Mouse (Mus musculus) lung, postnatal 10 days (tissue): ENCODE results near the gene Rmdn2.

Source experiments
- DNase-seq: peaks from one replicate; pipeline ENCODE4 v3.0.0; 2021

Rmdn2 gene

DNA sequence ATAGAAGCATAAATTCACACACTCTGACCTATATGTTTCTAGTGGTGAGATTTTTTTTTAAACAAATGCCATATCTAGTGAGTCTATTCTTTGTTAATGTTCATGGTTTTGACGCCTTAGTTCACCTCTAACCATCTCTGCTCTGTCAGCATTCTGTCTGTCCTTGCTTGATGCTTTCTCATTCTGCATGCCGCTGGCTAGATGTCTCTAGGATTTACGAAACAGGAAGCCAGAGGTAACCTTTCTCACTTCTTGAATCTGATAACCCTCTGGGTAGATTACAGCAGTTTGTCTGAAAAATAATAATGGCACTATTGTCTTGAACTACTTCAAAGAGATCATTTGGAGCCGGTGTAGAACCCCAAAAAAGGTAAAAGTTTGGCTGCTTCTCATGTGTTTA, 5.0 kb downstream of the Rmdn2 start:
- no peak for DNase-seq

DNA sequence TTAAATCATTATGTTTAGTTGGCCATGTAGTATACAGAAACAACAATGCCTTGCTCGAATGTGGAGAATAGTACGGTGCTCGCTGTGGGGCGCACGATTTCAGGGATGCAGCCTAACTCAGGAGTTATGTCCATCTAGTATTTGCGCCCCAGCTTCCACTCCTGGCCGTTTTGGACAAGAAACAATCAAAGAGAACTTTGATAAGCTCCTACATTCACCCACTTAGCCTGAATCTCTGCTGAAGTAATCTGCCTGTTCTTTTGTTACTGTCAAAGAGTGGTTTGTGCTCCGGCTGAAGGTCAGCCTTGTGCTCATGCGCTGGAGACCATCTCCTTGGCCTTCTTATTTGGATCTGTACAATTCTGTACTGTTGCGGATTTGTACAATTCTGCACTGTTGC, 6.8 kb downstream of the Rmdn2 start:
- DNase-seq: no peak

DNA sequence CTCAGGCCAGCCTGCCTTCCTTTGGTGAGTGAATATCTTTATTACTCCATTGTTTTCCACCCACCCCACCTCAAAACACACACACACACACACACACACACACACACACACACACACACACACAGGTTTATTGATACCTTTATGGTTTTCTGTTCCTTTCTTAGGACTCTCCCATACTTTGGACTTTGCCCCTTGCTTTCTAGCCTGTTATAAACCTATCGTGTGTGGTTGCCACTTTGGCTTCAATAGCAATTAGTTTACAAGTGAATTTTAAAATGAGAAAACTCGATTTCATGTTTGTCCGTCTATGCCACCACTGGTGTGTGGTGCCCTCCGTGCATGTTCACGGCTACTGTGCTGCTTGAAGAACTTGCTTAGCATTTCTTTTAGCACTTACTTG, 7.3 kb downstream of the Rmdn2 start:
- no peak for DNase-seq

DNA sequence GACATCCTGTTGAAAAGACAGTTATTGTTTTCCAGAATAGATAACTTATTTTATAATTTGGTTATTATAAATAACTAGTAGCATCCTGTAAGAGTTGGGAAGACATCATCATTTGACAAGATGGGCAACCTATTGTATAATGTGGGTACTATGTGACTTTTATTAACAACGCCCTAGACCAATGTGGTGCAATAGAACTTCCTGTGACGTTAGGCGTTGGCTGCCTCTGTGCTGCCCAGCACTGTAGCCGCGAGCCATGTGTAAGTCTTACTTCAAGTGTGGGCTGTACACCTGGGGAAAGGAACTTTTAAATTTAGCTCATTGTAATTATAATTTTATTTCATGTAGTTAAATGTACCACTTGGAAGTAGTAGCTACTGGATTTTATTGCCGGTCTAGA, 10.4 kb downstream of the Rmdn2 start:
- DNase-seq: no peak

DNA sequence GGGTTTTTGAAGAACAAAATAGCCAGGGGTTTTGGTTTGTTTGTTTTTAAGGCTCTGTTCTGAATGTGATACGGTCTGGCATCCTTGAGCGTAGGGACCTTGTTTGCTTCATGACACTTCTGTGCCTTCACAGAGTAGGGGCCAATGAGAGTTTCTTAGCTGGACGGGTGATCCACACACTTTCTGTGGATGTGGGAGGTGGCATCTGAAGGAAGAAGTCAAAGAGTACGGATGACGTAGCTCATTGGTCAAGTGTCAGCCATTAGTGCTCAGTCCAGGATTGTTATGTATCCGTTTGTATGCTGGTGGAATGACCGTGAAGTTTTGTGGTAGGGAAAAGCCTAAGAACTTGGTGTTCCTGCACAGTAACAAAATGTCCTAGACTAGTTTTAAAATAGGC, 10.9 kb downstream of the Rmdn2 start:
- DNase-seq: no peak

DNA sequence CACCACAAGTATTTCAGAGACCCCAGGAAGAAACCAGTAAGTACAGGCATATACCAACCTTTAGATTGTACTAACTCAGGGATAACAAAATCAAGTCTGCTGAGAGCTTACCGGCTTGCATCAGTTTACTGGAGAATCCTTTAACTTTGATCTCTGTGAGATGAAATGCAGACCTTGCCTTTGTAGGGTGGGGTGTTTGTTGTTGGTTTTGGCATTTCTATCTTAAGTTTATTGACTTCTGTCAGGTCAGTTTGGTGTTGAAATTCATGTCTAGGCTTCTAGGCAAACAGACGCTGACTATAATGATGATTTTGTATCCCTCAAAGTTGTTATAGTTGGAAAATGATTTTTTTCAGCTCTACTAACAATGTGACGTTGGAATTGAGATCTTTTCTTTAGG, 12.2 kb downstream of the Rmdn2 start:
- DNase-seq: no peak

DNA sequence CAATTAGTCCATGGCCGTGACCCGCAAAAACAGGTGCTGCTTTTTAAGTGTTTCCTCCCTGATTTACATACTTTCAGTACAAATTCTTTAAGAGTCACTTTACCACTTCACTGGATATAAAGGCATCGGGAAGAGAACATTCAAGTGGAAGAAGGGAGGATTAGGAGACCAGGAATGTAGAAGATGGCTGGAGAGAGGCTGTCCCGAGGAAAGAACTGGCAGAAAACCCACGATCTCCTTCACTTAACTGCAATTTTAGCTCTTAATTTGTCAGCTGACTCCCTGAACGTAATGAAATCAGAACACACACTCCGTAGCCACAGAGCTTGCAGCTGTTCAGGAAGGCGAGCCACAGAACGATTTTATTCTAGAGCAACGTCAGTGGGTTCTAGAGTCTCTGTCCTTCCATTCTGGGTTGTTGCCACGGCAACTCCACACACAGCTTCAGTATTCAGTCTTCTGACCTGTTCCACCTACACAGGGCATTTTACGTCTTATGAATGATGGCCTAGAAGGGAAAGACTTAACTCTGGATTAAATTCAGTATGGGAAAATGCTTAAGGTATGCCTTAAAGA, 14.7 kb downstream of the Rmdn2 start:
- DNase-seq: no peak

DNA sequence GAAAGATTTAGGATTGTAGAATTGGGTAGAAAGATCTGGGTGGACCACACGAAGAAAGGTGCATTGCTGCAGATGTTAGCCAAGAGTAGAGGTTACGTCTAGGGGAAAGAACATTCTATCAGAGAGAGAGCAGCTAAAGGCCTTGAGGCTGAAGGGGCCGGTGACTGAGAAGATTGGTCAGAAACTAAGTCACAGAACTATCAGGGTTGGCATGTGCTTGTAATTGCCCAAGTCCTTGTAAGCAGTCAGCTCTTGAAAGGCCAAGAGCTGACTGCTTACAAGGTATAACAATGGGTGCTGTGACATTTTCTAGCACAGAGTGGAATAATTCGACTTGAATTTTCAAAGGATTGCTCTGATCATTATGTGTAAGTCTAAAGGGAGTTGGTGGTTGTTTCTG, 38.2 kb downstream of the Rmdn2 start:
- no peak for DNase-seq

DNA sequence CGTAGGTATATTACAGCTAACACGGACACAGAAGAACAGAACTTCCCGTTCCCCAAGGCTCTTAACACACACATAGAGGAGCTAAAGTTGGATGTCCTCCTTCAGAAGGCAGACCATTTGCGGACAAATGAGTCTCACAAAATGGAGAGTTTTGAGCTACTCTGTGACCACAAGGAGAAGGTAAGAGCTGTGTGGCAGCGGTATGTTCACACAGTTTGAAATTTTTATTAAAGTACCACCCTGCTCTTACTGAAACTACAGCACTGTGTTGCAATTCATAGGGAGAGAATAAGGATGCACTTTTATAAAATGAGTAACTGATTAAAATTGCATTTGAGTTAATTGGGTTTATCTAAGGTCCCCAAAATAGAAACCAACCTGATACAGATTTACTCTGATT, 38.6 kb downstream of the Rmdn2 start:
- DNase-seq: no peak

DNA sequence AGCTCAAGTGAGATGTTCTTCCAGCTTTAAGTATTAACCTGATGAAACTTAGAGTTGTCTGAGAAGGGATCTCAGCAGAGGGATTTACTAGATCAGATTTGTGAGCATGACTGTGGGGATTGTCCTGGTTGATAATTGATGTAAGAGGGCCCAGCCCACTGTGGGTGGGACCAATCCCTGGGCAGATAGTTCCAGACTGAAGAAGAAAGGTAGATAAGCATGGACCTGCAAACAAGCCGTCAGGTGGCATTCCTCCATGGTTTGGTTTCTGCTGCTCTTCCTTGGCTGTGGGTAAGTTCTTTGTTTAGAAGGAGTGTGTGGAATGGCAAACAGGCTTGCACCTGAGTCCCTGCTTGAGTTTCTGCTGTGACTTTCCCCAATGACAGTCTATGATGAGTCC, 41.5 kb downstream of the Rmdn2 start:
- DNase-seq: no peak

DNA sequence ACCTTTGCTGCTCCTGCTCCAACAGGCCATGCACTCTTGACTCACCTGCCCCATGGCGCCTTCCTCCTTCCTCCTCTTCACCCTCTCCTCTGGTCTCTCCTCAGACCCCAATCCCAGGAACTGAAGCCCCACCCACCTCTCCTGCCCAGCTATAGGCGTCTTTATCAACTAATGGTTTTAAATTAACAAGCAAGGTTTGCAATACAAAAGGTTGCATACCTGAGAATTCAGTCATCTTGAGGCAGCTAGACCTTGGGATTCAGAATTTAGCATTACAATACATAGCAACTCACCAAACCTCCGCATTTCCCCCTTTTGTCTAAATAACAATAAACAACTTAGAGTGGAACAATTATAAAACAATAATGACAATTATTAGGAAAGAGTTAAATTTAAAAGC, 42.5 kb downstream of the Rmdn2 start:
- DNase-seq: no peak

DNA sequence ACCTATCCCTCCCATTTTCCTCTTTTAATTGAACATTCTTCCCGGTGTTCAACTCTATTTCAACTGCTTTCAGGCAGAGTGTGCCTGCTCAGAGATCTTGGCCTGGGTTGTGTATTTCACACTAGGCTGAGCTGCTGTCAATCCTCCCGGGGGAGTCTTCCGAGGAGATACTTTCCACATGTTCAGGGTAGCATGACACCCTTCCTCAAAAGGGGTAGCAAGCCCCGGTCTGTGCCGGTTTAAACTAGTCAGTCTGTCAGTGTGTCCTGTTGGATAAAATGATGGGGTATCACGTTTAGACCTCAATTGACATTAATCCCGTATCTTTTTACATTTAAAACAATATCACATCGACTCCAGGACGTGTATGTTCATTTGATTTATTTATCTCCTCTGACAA, 46.1 kb downstream of the Rmdn2 start:
- DNase-seq: no peak

DNA sequence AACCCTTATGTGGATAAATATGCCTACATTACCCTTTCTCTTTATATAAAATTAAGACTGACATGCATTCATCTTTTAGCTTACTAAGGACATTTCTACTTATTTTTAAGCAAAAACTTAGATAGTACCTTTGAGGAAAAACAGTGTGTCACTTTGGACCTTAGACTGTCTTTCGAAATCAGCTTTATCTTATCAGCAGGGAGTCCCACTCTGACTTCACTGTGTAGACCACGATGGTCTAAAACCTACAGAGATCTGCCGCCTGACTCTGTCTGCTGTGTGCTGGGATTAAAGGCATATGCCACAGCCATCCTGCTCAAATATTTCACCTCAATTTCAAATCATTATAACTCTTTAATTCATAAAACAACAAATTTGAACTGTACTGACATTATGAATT, 46.8 kb downstream of the Rmdn2 start:
- no peak for DNase-seq

DNA sequence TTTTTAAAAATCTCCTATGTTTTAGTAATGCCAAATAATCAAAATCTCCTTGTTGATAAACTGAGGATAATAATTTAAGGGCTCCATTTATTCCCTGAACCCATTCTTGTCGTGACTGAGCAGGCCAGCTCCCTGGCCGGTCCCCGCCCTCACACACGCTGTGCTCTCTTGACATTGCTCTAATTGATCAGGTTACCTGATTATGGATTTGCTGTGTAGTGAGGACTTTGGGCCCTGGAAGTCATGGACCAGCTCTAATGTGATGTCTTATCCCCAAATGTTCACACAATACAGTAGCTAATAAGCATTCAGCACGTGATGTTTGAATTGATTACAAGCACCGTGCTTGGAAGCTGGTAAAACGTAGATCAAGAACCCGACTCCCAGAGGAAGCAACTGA, 47.2 kb downstream of the Rmdn2 start:
- DNase-seq: no peak

DNA sequence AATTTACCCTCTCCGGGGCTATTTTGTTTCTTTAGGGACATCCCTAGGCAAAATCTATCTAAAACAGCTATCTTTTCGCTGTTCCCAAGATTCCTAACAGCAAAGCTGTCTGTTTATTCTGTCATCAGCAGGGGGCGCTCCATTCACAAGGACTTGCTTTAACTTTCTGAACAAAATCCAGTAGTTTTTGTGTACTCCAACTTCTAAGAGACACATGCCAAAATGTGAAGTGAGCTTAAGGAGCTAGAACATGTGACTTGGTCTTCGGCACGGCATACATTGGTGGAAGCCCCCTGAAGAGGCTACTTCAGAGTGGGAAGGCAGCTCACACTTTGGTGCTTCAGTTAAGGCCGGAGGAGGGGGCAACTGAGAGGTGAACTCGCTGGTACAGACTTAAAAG, 49.7 kb downstream of the Rmdn2 start:
- peak; percentile 82 for DNase-seq

DNA sequence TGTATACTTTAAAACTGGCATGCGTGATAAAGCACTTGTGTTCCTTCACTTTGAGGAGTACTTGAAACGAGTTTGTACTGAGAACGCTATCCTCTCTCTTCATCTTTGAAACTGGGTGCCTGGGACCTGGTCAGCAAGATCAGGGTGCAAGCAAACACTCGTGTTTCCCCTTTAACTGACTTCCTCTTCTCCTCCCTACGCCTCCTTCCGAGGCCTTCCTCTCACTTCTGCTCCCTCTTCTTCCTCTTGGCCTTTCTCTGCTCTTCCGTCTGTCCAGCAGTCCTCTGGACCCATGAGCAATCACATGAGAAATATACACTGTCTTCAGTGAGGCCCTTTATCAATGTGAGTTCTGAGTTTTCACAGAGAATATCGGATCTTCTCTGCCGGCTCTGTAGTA, 50.2 kb downstream of the Rmdn2 start:
- no peak for DNase-seq

DNA sequence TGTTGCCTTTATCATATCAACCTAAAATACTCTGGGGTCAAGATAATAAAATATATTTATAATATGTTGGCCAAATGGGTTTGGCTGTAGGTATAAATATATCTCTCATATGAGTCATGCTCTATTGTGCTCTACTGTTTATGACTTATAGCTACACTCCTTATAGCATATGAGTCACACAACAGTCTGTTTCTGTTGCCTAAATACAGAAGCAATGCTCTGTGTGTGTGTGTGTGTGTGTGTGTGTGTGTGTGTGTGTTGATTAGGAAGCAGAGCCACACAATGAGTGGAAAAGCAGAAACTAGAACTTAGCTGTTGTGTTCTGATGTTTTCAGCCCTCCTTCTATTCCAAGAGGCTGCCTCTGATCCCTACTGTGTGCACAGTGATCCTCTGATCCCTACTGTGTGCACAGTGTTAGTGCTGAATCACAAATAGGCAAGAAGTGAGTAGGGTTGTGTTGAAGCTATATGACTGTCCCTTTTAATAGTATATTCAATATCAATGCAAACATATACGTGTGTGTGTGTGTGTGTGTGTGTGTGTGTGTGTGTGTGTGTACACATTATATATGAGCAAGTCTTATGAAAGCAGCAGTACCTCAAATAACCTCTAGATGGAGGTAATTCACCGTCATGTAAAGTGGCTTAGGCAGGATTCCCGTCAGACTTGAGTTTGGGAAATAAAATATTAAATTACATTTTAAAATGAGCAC, 51.9 kb downstream of the Rmdn2 start:
- DNase-seq: peak; percentile 21

DNA sequence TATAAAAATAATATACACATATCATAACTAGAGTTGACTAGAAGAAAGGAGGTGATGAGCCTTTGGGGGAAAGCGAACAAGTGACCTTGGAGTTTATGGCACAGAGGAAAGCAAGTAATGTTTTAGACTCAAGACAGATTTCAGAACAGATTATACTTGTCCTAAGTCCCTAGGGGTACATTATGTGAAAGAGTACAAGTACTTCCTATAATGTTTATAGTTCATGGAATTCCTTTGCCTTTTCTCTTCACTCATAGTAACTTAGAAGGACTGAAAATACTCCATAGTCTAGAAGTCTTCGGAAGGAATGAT, 52.4 kb downstream of the Rmdn2 start:
- no peak for DNase-seq

DNA sequence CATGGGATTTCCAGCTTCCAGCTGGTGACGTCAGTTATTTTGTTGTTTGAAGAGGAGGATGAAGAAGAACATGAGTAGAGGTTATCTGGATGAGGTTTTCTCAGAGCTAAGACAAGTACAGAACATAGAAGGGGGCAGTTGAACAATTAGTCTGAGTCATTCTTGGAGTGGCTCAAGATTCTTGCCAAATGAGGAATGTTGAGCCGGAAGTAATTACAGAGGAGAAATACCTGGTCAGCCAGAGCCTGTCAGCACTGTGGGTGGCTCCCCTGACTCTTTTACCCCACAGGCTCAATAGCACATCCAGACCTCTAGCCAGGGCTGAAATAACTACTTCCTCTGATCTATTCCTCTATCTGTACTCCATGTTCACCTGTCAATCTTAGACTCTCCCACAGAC, 59.2 kb downstream of the Rmdn2 start:
- no peak for DNase-seq

DNA sequence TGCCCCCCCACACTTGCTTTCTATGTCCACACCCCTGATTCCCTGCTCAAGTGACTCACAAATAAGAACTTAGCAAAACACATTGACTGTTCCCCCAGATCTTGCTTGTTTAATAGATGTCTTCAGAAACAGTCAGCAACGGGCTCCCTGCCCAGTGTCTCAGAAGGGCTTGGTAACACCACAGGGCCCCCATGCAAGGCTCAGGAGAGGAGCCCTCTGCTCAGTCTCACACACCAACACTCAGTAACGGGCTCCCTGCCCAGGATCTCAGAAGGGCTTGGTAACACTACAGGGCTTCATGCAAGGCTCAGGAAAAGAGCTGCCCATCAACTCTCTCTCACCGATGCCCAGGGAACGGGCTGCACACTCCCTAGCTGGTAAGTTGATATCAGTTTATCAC, 83.4 kb downstream of the Rmdn2 start:
- peak; percentile 60 for DNase-seq

DNA sequence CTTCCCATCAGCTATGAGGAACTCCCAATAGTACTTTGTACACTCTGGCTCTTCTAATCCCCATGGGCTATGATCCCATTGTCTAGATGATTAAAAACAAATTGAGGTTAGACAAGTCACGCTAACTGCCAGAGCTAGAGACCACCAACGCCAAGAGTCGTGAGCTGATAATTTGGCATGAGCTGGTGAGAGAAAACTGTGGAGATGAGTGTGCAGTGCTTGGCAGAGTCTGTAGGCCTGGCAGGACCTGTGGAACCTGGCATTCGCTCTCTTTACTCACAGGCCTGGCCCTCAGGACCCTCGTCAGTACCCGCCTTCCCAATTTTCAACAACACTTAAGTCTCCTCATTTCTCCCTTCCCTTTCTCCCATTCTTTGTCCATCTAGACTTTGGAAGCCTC, 83.9 kb downstream of the Rmdn2 start:
- DNase-seq: peak; percentile 29

DNA sequence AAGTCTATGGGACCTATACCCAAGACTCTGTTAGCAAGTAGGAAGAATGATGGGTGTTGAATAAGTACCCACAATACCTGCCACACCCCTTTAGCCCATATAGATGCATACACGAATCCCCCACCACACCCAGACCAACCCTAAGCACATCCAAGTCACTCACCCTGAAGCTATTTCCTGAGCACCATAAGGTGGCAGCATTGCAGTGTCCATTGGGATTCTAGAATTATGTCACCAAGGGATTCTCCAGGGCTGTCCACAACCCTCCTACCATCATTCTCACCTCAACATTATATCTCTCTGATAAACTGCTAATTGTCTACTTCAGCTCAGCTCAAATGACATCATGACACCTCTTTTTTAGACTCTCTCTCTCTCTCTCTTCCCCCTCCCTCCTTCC, 87.5 kb downstream of the Rmdn2 start:
- DNase-seq: peak; percentile 46

DNA sequence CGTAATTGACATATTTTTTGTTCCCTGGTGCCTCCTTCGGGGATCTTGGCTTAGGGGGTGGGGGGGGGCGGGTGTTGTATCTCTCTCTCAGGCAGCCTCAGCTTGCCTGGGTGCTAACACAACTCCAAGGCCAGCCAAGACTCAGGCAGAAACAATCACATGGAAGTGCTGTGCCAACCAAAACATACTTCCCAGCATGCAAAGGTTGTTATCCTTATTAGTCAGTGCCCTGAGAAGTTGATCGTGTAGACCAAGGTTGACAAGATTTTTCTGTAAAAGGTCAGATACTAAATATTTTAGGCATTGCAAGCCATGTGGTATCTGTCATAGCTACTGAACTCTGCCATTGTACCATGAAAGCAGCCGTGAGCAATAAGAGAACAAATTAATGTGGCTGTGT, 89.2 kb downstream of the Rmdn2 start:
- no peak for DNase-seq

DNA sequence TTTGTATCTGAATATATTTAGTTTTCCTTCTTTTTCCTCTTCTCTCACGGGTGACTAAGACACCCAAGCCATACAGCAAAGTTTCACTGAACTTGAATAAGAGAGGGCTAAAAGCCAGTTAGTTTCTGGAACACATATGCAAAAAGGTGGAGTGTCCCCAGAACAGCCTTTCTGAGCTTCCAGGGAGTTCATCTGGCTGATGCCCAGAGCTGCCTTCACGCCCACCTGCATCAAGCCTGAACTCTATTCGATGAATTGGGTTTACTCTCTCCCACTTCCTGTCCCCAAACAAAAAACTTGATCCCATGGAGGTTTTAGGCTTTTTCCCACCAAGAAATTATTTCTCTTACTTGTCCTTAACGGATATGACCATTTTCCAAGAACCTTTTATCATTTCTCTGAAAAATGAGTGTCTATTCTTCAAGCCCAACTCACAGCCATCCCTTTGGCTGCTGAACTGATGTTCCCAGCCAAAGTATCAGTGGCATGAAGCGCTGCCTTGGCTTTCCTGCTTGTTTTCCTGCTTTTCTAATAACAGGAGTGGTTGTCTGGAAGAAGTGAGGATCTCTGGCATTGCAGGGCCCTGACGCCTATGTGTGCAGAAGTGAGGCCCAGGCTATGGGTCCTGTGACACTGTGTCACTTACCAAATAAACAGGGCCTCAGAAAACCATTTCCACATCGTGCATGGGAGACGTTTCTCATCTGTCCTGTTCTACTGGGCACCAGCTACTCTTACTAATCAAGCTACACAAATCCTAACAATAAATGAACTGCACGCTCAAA, 94.2 kb downstream of the Rmdn2 start:
- no peak for DNase-seq

DNA sequence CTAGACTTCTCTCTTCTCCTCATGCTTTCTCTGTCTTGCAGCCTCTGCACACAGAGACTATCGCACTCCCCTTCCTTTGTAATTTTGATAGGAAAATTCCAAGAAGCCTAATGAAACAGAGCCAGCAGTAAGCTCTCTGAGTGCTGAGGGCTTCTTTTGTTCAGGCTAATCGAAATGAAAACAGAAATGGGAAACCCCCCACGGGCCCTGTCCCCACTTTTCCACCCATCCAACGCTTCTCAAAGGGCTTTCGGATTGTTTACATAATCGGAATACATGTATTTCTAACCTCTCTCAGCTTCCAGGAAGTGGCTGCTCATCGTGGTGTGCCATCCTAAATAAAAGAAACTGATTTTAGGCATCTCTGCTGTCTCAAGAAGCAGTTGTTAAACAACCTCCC, 96.5 kb downstream of the Rmdn2 start:
- DNase-seq: no peak
